Mouse (Mus musculus): Measurements from ENCODE around the gene Zdhhc14.

The Zdhhc14 gene

DNA sequence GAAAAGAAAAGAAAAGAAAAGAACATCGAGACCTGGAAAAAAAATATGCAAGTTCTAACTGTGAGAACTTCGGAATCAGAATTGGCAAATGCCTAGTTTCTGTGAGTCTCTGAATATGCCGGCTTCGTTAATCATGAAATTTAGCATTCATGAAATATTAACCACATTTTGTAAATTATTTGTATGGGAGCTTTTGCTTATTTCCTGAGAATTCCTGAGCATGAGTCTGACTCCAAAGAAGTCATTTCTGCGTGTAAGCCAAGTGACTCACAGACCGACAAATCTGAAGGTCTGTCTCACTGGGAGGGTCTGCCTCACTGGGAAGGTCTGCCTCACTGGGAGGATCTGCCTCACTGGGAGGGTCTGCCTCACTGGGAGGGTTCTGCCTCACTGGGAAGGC is 248.7 kb downstream of the Zdhhc14 start:
- DNase-seq (ENCODE audit: low spot score) = no peak

DNA sequence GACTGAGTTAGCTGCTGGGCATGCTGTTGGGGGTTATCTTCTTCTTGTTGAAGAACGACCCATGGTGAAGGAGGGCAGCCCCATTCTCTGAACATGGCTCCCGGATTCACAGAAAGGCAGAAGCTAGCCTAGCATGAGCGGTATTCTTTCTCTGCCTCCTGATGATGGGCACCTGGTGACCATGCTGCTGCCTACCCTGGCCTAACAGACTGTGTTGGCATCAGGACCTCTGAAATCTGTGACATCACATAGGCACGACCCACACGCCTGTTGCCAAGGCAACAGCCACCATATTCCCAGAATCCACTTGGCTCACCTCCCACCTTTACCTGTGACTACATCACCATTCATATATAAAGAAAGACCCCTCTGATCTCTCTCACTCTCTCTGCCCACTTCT is 251.7 kb downstream of the Zdhhc14 start:
- DNase-seq (ENCODE audit: low spot score) = no peak

DNA sequence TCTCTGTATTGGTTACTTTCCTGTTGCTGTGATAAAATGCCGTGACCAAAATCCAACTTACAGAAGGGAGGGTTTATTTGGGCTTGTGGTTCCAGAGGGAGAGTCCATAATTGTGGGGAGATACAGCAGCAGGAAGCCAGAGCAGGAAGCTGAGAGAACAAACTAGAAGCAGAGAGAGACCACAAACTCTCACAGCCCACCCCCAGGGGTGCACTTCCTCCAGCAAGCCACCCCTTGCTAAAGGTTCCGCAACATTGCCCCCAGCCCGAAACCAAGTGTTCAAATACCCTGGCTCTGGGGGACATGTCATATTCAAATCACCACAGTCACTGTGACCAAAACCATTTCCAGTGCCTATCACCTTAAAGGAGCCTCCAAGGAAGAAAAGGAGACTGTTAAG is 254.0 kb downstream of the Zdhhc14 start:
- no peak for DNase-seq (ENCODE audit: low spot score)

DNA sequence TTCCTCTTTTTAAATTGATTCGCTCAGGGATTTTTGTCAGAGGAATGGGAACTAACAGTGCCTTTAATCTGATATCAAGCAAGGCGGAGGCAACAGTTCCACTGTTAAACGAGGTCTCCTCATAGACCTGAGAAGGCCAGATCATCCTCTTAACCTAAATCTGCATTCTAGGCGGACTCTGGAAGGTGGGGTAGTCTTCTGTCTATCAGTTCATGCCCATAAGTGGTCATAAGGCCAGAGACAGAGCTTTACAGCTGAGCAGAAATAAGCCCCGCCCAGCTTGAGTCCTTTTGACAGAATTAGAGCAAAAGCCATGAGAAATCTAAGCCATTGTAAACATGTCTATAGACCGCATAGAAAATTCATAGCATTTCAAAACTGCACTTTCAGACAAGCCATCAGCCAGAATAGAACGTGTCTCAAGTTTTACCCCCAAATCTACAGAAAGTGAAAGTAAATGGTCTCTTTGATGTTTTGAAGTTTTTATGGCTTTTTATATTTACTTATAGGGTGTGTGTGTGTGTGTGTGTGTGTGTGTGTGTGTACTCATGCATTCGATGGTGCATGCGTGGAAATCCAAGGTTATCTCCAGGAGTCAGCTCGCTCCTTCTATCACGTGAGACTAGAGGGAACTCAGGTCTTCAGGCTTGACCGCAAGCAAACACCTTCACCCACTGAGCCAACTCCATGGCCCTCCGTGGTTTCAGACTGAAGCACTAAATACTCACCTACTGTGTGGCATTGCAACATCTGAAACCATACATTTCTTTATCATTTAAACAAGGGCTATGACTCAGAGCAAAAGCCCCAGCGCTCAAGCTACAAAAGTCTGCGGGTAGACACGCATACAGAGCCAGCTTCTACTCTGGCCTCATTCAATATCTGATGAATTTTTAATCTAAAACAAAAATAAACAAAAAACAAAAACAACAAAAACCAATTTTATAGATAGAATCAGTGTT is 255.5 kb downstream of the Zdhhc14 start:
- no peak for DNase-seq (ENCODE audit: low spot score)

DNA sequence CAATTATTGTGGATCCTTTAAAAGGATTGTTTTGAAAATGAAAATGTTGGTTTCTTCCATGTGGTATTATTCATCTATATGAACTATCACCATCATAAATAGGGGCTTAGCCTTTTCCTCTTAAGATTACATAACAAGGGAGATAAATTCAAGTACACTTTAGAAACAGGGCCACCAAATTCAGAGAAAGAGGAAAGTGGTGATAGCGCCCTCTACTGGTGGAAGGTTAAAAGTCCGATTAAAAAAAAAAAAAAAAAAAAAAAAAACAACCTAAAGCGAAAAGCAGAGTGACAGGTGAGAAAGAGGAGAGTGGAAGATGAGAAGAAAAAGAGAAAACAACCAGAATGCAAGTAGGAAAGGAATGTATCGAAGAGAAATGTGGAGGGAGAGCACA is 256.1 kb downstream of the Zdhhc14 start:
- DNase-seq (ENCODE audit: low spot score) = no peak

DNA sequence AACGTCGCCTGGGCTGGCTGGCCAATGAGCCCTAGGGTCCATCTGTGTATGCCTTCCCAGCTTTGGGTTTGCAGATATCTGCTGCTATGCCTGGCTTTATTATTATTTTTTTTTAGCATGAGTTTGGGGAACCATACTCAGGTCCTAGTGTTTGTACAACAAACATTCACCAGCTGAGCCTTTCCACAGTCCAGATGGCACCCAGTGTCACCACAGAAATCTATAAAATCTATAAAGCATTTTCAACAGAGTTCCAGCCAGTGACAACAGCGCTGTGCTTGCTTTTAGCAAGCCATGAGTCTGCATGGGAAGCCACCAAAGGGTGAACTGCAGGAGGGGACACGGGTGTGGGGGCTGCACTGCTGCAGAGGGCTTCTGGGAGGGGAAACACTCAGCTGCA is 257.9 kb downstream of the Zdhhc14 start:
- no peak for DNase-seq (ENCODE audit: low spot score)

DNA sequence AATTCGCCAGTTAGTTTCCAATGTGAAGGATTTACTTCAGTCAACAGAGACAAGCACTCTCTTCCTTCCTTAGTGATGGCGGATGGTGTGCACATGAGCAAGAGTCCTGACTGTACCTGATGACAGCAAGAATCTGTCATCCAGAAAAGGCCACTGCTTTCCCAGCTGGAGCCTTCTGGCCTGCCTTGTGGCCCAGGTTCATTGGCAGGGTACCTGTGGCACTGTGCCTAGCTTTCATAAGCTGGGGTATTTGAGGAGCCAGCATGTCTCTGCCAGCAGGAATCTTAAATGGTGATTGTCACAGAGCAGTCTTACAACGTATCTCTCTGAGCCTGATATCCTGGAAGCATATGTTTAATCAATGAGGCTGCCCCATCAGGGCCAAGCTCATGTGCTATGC is 258.7 kb downstream of the Zdhhc14 start:
- DNase-seq (ENCODE audit: low spot score) = no peak

DNA sequence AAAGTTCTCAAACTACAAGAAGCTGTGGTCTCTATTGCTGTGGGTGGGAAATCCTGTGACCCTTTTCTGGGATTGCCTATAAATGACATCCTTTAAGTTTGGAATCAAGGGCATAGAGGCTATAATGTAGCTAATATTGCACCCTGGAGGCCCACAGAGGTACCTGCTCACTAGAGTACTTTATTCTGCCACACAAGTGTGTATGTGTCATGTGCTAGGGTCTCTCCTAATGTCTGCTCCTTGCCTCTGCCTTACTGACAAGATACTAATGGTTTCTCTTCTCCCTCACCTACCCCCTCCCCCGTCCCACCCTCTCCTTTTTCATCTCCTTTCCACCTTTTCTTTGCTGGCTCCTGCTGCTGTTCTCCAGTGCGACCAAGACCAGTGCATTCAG is 260.0 kb downstream of the Zdhhc14 start:
- no peak for DNase-seq (ENCODE audit: low spot score)

DNA sequence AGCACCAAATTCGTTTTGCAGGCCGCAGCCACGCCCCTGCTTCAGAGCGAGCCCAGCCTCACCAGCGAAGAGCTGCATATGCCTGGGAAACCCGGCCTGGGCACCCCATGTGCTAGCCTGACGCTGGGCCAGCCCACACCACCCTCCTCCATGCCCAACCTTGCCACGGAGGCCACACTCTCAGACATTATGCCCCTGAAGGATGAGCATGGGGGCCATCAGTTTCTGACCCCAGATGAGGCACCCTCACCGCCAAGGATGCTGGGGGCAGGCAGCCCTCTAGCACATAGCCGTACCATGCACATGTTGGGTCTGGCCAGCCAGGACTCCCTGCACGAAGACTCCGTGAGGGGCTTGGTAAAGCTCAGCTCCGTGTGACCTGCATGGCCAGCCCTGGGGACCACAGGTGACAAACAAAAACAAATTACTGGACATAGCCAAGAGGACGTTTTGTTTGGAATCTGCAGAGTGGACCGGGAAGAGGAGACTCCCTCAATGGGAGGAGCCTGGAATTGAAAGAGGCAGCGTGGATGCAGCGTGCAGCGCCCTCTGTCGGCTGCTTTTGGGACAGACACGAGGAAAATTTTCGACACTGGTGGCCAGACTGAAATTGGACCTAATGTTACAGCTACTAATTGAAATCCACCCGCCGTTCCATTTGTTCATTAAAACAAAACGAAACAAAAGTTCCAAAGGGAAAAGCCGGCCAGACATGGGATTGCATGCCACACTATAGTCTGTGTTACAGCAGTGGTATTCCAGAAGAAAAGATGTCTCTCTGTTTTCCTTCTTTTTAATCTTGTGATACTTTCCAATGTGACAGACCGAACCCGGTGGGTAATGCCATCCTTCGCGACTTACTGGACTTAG is 260.6 kb downstream of the Zdhhc14 start:
- DNase-seq (ENCODE audit: low spot score) = peak; percentile 69

DNA sequence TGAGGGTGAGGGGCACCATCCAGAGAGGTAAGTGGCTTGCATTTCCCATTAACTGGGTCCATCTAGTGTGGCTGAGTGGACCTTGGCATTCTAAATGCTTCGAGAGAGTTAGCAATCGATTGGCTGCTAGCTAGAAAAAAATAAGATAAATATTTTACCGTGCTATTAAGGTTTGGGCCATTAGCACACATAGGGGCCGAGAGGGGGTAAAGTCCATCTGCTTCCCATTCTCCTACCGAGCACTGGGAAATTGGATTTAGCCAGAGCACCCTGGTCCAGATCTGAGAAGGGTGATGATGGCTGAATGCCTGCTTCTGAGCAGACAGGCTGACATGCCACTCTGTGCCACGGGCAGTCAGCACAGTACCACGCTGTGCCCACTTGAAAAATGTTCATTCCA is 263.1 kb downstream of the Zdhhc14 start:
- no peak for DNase-seq (ENCODE audit: low spot score)

DNA sequence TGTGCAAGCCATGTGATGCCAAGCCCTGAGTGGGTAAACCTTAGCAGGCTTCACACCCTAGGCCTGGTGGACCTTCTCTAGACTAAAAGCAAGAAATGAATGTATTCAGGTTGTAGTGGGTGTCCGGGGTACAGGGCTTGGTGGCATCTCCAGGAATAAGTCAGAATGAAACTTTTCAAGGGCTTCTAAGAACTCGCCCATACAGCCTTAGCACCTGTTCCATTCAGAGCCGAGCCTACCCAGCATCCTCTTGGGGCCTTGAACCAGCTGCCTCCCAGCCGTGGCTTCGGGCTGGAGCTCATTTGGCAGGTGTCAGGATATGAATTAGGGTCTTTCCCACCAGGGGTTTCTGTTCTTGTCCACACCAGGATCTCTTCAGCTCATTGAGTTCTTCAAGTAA is 263.7 kb downstream of the Zdhhc14 start:
- DNase-seq (ENCODE audit: low spot score) = no peak

DNA sequence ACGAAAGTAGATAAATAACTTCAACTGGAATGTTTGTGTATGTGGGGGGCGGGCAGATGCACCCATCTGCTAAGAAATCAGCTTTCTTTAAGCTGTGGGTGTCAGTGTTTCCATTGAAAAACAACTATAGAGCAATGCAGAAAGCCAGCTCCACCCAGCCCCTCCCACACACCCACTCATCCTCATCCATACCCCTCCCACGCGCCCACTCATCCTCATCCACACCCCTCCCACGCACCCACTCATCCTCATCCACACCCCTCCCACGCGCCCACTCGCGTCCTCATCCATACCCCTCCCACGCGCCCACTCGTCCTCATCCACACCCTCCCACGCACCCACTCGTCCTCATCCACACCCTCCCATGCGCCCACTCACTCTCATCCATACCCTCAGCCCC is 264.5 kb downstream of the Zdhhc14 start:
- no peak for DNase-seq (ENCODE audit: low spot score)

DNA sequence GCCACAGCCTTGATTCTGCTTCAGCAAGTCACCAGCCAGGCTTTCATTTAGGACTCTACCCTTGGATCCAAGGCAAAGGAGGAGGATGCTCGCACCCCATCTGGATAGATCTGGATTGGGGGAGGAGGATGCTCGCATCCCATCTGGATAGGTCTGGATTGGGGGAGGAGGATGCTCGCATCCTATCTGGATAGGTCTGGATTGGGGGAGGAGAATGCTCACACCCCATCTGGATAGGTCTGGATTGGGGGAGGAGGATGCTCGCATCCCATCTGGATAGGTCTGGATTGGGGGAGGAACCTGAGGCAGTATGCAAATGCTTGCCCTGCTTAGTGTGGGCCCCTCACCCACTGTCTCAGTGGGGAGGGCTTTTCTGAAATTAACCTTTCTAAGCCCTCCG is 271.4 kb downstream of the Zdhhc14 start:
- no peak for DNase-seq (ENCODE audit: low spot score)

DNA sequence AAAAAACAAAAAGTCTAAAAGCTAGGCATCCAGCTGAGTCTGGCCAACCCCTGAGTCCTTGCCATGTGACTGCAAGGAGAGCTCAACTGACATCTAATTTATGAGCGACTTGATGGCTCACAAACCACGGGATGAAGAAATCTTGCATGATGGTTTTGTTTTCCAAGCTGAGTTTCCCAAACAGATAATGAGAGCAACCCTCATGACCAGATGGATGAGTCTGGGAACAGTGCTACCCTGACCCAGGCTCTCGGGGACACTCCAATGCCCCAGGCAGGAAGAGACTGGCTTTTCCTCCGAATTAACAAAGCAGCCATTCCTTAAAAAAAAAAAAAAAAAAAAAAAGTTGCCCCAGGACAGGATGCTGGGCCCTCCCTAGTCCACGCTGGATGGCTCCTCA is 271.9 kb downstream of the Zdhhc14 start:
- no peak for DNase-seq (ENCODE audit: low spot score)

DNA sequence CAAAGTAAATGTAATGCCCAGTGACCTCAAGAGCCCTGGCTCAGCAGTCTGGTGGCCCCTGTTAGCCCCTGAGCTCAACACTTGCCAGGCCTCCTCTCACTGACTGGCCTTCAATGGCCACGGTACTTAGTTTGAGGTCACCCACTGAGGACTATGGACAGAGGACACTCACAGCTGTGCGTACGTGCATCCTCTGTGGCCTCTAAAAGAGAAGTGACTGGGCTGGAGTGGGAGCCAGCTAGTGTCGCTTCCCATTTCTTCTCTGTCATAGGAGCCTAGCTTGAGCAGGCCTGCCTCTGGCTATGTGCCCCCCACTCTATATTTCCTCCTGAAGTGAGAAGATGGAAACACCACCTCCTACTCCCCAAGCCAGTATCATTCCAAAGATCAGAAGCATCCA is 273.4 kb downstream of the Zdhhc14 start:
- no peak for DNase-seq (ENCODE audit: low spot score)

DNA sequence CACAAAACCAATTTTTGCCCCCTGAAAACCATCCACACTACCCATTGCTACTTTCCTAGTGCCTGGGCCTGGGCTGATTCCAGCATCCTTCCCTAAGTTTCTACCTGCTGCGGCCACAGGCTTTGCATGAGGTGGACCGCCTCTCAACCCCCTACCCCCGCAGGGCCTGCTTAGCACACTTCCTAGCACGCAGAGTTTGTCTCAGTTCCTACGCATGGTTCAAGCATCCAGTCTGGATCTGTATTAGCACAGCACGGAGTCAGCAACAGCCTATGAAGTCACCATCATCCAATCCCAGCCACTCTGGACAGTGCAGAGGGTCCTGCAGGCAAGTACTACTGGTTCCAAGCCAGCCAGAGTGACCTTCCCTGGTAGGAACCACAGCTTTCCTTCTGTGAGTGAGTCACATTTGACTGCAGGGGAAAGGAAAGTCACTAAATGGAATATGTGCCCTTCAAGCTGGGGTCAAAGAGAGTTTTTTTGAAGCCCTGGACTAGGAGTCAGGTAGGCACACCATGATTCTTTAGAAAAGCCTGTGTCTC is 275.9 kb downstream of the Zdhhc14 start:
- DNase-seq (ENCODE audit: low spot score) = no peak

DNA sequence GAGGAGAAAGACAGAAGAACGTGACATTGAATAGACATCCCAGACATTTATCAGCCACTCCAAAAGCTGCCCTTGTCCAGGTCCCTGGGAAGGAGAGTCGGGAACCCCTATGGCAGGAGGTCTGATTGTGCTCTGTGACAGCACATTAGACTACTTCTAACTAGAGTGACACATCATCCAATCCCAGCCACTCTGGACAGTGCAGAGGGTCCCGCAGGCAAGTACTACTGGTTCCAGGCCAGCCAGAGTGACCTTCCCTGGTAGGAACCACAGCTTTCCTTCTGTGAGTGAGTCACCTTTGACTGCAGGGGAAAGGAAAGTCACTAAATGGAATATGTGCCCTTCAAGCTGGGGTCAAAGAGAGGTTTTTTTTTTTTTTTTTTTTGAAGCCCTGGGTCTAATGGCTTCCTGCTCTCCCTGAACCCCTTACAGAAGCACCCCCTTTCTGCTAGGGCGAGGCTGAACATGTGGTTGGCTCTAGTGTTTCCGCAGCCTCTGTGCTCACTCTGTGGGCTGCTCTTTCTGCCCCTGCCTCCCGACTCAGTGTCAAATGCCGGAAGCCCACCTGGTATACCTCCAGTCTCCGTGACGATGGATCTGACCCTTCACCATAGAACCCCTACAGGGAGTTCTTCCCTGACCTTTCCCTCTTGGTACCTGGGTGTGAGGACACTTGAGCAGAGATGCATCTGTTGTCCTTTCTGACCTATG is 276.6 kb downstream of the Zdhhc14 start:
- no peak for DNase-seq (ENCODE audit: low spot score)

DNA sequence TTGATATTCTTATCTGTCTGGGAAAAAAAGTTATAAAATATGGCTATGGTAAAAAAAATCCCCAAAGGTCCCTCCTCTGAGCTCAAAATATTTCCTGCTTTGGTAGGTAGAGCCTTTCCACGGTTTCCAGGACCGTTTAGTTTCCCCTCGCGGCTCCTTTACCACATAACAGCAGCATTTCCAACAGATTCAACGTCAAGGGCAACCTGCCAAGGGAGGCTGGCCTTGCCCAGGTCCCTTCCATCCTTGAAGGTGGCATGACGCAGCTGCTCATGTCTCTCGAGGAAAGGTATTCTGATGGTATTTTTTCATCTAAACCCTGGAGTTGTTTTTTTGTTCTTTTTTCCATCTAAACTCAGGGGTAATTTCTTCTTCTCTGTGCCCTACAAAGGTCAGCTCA is 277.4 kb downstream of the Zdhhc14 start:
- DNase-seq (ENCODE audit: low spot score) = no peak

DNA sequence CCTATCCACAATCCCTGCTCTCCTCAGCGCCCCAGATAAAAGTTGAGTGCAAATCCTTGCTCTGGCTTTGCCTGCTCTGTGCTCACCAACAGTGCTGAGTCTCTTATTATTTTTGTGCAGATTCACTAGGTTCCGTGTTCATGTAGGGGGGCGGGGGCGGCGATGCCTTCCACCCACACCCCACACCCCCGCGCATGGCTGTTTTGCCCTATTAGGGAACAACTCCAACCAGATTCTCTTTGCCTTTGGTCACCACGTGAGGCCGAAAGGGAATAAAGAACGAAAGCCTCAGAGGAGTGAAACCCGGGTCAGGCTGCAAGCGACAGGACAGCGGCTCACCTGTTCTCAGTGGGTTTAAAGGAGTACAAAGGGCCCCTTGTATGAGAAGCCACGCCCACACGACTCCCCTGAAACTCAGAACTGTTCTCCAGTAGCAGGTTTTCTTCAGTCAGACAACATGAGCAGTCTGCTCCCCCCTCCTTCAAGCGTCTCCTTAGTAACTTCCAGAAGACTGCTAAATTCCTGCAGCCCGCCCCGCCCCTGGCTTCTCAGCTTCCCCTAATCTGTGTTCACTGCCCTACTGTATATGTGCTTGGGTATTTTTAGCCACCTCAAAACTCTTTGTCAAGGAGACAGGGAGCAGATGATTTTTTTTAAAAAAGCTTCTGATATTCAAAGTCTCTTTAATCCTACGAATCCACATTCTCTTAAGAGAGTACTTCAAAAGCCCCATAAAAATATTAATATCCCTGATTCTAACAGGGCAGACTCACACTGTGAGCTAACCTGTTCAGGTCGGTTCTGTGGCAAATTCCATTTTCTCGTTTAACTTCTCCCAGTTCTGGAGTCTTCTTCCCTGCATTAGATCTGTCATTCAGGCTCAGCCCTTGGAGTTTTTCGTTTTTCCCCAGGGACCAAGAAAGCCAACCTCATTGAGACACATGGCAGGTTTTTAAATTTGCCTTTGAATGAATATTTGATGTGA is 278.2 kb downstream of the Zdhhc14 start:
- no peak for DNase-seq (ENCODE audit: low spot score)

DNA sequence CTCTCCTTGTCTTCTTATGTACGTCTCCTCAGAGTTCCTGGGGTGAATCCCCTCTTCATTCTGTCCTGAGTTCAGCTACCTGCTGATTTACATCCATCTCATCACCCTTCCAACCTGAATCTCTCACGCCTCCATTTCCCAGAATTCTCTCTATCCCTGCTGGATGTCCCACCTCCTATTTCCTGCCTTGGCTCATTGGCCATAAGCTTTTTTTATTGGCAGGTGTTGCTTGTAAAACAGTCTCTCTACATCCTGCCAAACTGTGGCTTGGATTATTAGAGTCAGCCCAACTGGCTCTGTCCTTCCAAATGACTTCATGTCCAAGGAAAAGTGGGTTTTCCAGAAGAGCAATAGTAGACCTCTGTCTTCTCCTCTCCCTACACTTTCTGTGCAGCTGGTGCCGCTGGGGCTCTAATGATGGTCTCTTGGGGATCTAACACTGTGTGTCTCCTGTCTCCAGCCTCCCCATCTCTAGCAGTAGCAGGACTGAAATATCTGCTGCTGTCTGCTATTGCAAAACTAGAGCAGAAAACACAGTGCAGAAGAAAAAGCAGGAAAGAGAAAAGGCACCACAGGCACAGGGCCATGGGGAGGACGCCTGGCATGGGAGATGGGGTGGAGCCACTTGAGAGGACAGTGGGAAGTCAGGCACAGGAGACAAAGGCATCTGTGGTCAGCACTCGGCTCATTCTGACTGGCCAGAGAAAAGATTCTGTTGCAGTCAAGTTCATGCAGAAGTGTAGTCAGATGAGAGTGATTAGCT is 288.0 kb downstream of the Zdhhc14 start:
- DNase-seq (ENCODE audit: low spot score) = no peak
